Mouse (Mus musculus) thymus, postnatal 14 days (tissue): ENCODE measurements at regions not wholly inside any gene's neighbourhood (a gene's known extent, or its start where the extent isn't known, plus 50 kb on each side); places are given as distances from the start of the nearest gene placed in this dataset.

Experiments used
- DNase-seq: peaks from one replicate; pipeline ENCODE4 v3.0.0; 2021

GRCm38 (mm10) chr9:112608932-112609331, 373.2 kb upstream of the Arpp21 start:
- DNase-seq = no peak

GRCm38 (mm10) chr9:112607221-112607620, 371.5 kb upstream of the Arpp21 start:
- DNase-seq = no peak

GRCm38 (mm10) chr9:112595731-112596130, 360.0 kb upstream of the Arpp21 start:
- DNase-seq = no peak

- no peak for DNase-seq
These were observed 354.5 kb upstream of the Arpp21 start for GRCm38 (mm10) chr9:112590241-112590640.

GRCm38 (mm10) chr9:112573316-112573715, 337.6 kb upstream of the Arpp21 start:
- DNase-seq = no peak

- DNase-seq = no peak
These were observed 325.6 kb upstream of the Arpp21 start for GRCm38 (mm10) chr9:112561348-112561747.

GRCm38 (mm10) chr9:112560226-112560625, 324.5 kb upstream of the Arpp21 start:
- DNase-seq = no peak

- no peak for DNase-seq
These were observed 302.2 kb upstream of the Arpp21 start for GRCm38 (mm10) chr9:112537924-112538323.

GRCm38 (mm10) chr9:112525377-112525776, 289.6 kb upstream of the Arpp21 start:
- no peak for DNase-seq

- DNase-seq = no peak
These were observed 287.5 kb upstream of the Arpp21 start for GRCm38 (mm10) chr9:112523251-112523650.

GRCm38 (mm10) chr9:112510716-112511115, 275.0 kb upstream of the Arpp21 start:
- no peak for DNase-seq

GRCm38 (mm10) chr9:112506871-112507270, 271.1 kb upstream of the Arpp21 start:
- no peak for DNase-seq

GRCm38 (mm10) chr9:112498676-112499075, 262.9 kb upstream of the Arpp21 start:
- DNase-seq = no peak

GRCm38 (mm10) chr9:112495930-112496527, 260.3 kb upstream of the Arpp21 start:
- DNase-seq = no peak

GRCm38 (mm10) chr9:112490963-112491362, 255.2 kb upstream of the Arpp21 start:
- no peak for DNase-seq

- DNase-seq = no peak
These were observed 240.9 kb upstream of the Arpp21 start for GRCm38 (mm10) chr9:112476644-112477043.

GRCm38 (mm10) chr9:112457594-112457993, 221.9 kb upstream of the Arpp21 start:
- DNase-seq = no peak

- DNase-seq = no peak
These were observed 219.0 kb upstream of the Arpp21 start for GRCm38 (mm10) chr9:112454706-112455105.

- DNase-seq = peak; percentile 17
These were observed 211.8 kb upstream of the Arpp21 start for GRCm38 (mm10) chr9:112447515-112447914.

GRCm38 (mm10) chr9:112446981-112447380, 211.2 kb upstream of the Arpp21 start:
- no peak for DNase-seq

- DNase-seq = no peak
These were observed 210.3 kb upstream of the Arpp21 start for GRCm38 (mm10) chr9:112446027-112446352.

GRCm38 (mm10) chr9:112445230-112446026, 209.7 kb upstream of the Arpp21 start:
- no peak for DNase-seq

GRCm38 (mm10) chr9:112444220-112444619, 208.5 kb upstream of the Arpp21 start:
- no peak for DNase-seq

GRCm38 (mm10) chr9:112436094-112436493, 200.4 kb upstream of the Arpp21 start:
- DNase-seq = no peak
